Mouse (Mus musculus) small intestine, adult 2 months (tissue): Measurements from ENCODE around the gene Hist2h2aa2. TPM values are rescaled to one million over a fixed set of nuclear protein-coding genes. Genes with fewer than 3 reads are reported as not detected.

ENCODE experiments used
- H3K27ac ChIP-seq: fragments of 200-500 bp; 2 replicates; pipeline ENCODE4 v1.5.1; 2012; ENCODE audit warnings: low read depth, low read length, control low read depth, inconsistent platforms; ENCODE audit not compliant: insufficient read depth
- H3K27me3 ChIP-seq: fragments of 200-500 bp; 2 replicates; pipeline ENCODE4 v1.6.1; 2012; ENCODE audit warnings: mild to moderate bottlenecking, moderate library complexity, low read length, inconsistent platforms; ENCODE audit not compliant: control insufficient read depth, insufficient read depth
- H3K36me3 ChIP-seq: fragments of 200-500 bp; 2 replicates; pipeline ENCODE4 v1.6.1; 2012; ENCODE audit warnings: mild to moderate bottlenecking, low read length, control low read depth, inconsistent platforms; ENCODE audit not compliant: control insufficient read depth, insufficient read depth
- H3K4me1 ChIP-seq: fragments of 200-500 bp; 2 replicates; pipeline ENCODE4 v1.6.1; 2012; ENCODE audit warnings: low read length, inconsistent platforms, mixed read lengths; ENCODE audit not compliant: control insufficient read depth, insufficient read depth, insufficient read length
- H3K4me3 ChIP-seq: fragments of 200-500 bp; 2 replicates; pipeline ENCODE4 v1.5.1; 2012; ENCODE audit warnings: low read depth, mild to moderate bottlenecking, control low read depth, inconsistent platforms, low read length, moderate library complexity
- CTCF ChIP-seq: fragments of 200-500 bp; IDR thresholded peaks from 2 replicates; pipeline ENCODE4 v1.5.1; 2012; ENCODE audit warnings: low read depth, mild to moderate bottlenecking, control low read depth, inconsistent platforms, low read length, moderate library complexity, mixed read lengths; ENCODE audit not compliant: insufficient replicate concordance, insufficient read length; ENCODE audit errors: extremely low read depth
- POLR2A ChIP-seq: fragments of 200-500 bp; IDR thresholded peaks from 2 replicates; pipeline ENCODE4 v1.6.1; 2012; ENCODE audit warnings: low read depth, mild to moderate bottlenecking, control low read depth, inconsistent platforms, low read length, moderate library complexity
- WGBS: fragments of 180-500 bp; shearing (Covaris S2); methylation state at CpG from one replicate; pipeline ENCODE4 v1.1.7; 2018; 5-methylcytosine and 5-hydroxymethylcytosine counted together
- polyA plus RNA-seq: library from polyadenylated mRNA; depleted of rRNA; stranded (reverse); fragments of >200 nt; gene quantifications from 2 replicates; pipeline ENCODE4 v1.2.3, GENCODE M21; 2012; rRNA removed

Gene Hist2h2aa2
- polyA plus RNA-seq, 1 experiment: 339 TPM

- Histone ChIP-seq H3K4me1 (peaks cover 3% of the 10 kb centered on the region; the same call in 1 of the 2 replicates), H3K36me3 (no peaks in the 10 kb centered on the region), H3K4me3 (no peak overlapping the region), H3K27ac (no peak overlapping the region), H3K27me3 (no peaks in the 10 kb centered on the region)
- WGBS: 64% methylated on average over 12 of the region's 12 CpGs
- no peak for TF ChIP-seq POLR2A
- no peak for TF ChIP-seq CTCF
These were observed 47.1 kb downstream of the Hist2h2aa2 start for GRCm38 (mm10) chr3:96192977-96193376.

Other genes starting within 250 kb of the Hist2h2aa2 start
- gene Plekho1, start 244.3 kb downstream of the Hist2h2aa2 start, polyA plus RNA-seq: 10.8 and 31.3 TPM in 2 replicates
- 0.99 and 2.5 TPM in 2 replicates for gene Vps45, start 181.8 kb downstream of the Hist2h2aa2 start, polyA plus RNA-seq
- 13.7 and 23.6 TPM in 2 replicates for gene Otud7b, start 135.7 kb downstream of the Hist2h2aa2 start, polyA plus RNA-seq
- 5.0 and 64.6 TPM in 2 replicates for gene Mtmr11, start 78.3 kb downstream of the Hist2h2aa2 start, polyA plus RNA-seq
- 42.2 and 73.2 TPM in 2 replicates for gene Sf3b4, start 67.9 kb downstream of the Hist2h2aa2 start, polyA plus RNA-seq
- gene Sv2a, start 59.1 kb downstream of the Hist2h2aa2 start, polyA plus RNA-seq: 0.85 and 1.4 TPM in 2 replicates
- 62.0 and 66.0 TPM in 2 replicates for gene Bola1, start 20.6 kb downstream of the Hist2h2aa2 start, polyA plus RNA-seq
- gene Hist2h2ab, start 20.4 kb downstream of the Hist2h2aa2 start, polyA plus RNA-seq: 3.4 and 9.2 TPM in 2 replicates
- 28.7 and 40.4 TPM in 2 replicates for gene Hist2h2ac, start 19.4 kb downstream of the Hist2h2aa2 start, polyA plus RNA-seq
- 0.96 and 1.4 TPM in 2 replicates for gene Hist2h2be, start 19.2 kb downstream of the Hist2h2aa2 start, polyA plus RNA-seq
- gene Hist2h3c2, start 1.1 kb downstream of the Hist2h2aa2 start, polyA plus RNA-seq: 59.1 and 109 TPM in 2 replicates
- gene Hist2h2aa1, start 5.2 kb upstream of the Hist2h2aa2 start, polyA plus RNA-seq: 485 and 622 TPM in 2 replicates
- not detected in 2 replicates for gene Hist2h3c1, start 6.4 kb upstream of the Hist2h2aa2 start, polyA plus RNA-seq
- gene Hist2h4, start 23.0 kb upstream of the Hist2h2aa2 start, polyA plus RNA-seq: 4.2 and 6.3 TPM in 2 replicates
- gene Hist2h3b, start 28.4 kb upstream of the Hist2h2aa2 start, polyA plus RNA-seq: 77.4 and 102 TPM in 2 replicates
- 8.4 and 8.7 TPM in 2 replicates for gene Hist2h2bb, start 29.5 kb upstream of the Hist2h2aa2 start, polyA plus RNA-seq
- 1.8 and 2.4 TPM in 2 replicates for gene Fcgr1, start 53.7 kb upstream of the Hist2h2aa2 start, polyA plus RNA-seq
- not detected in 2 replicates for gene BC107364, start 212.0 kb upstream of the Hist2h2aa2 start, polyA plus RNA-seq